Mouse (Mus musculus) liver, embryonic 14.5 days (tissue): ENCODE measurements around the gene Inpp5a.

Source experiments
- CTCF ChIP-seq: IDR thresholded peaks from 2 replicates; pipeline ENCODE4 v1.5.1; 2016; ENCODE audit warnings: antibody characterized with exemption, low read depth, control low read depth
- EP300 ChIP-seq: IDR thresholded peaks from 2 replicates; pipeline ENCODE4 v1.6.1; 2016; ENCODE audit warnings: antibody characterized with exemption, low read depth

DNA sequence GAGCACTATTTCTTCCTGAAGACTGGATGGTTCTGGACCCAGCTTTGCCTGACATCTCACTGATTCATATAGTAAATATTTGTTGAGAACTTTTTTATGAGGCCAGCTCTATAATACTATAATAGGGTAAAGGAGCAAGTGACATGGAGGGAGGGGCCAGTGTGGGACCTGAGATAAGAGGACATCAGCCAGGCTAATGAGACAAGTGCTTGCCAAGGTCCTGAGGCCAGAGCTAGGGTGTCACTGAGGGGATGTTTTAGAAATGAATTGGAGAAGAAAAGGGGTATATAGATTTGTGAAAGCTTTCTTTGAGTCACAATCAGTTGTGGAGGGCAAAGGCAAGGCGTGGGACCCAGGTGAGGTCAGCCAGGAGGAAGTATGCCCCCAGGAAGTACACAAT is 4.4 kb upstream of the Inpp5a start:
- no peak for TF ChIP-seq EP300
- TF ChIP-seq CTCF, result no peak
